Mouse (Mus musculus) right cerebral cortex, postnatal 25 days (tissue): ENCODE results near the gene Mfrp.

Experiments
- DNase-seq: peaks from one replicate; pipeline ENCODE4 v3.0.0; 2022

Gene Mfrp

DNA sequence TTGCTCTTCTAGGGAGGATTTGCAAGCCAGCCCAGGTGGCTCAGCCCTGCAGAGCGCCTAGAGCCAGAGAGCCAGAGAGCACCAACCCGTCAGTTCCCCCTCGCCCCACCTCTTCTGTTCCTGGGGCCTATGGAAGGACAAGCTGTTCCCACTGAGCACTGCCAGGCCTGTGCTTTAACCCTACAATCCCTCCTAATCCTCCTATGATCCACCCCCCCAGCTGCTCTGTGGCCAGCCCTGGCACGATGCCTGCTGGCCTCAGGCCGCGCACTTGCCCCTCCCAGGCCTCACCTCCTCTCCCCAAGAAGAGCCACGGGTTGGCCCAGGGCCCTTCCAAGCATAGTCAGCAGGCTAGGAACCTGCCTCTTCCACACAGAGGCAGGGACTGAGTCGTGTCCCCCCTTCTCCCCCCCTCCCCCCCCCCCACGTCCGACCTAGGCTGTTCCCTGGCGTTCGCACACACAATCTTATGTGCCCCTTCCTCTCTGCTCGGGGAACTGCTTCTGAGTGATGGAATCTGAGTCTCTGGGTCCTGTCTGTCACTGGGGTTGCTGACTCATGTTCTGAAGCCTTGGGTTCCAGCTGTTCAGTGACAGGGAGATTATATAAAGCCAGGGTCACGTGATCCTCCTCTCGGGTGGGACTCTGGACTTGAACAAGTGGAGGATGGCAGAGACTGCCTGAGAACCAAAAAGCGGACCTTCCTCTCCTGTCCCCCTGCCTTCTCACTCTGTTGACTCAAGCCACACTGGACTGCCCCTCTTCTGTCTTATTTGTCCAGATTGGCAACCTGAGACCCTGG, 22.4 kb upstream of the Mfrp start:
- no peak for DNase-seq

- DNase-seq = no peak
Measured at GRCm38 (mm10) chr9:44079997-44080780, 21.3 kb upstream of the Mfrp start.

- DNase-seq = peak; percentile 61
Measured at GRCm38 (mm10) chr9:44080953-44081352, 20.6 kb upstream of the Mfrp start.

- no peak for DNase-seq
Measured at GRCm38 (mm10) chr9:44081581-44081980, 19.9 kb upstream of the Mfrp start.

DNA sequence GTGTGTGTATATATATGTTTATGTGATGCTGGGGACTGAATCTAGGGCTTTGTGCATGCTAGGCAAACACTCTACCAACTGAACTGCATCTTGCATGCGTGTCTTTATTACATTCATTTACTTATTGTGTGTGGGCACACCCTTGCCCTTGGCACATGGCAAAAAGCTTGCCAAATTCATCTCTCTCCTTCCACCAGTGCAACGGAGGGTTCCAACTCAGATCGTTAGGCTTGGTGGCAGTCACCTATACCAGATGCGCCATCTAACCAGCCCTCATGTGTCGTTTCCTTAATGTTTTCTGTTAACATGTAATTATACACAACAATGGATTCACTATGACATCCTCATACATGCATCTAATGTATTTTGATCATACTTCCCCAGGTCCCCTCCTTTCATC, 19.3 kb upstream of the Mfrp start:
- DNase-seq = no peak

GRCm38 (mm10) chr9:44083392-44084121, 18.0 kb upstream of the Mfrp start:
- peak; percentile 82 for DNase-seq

DNA sequence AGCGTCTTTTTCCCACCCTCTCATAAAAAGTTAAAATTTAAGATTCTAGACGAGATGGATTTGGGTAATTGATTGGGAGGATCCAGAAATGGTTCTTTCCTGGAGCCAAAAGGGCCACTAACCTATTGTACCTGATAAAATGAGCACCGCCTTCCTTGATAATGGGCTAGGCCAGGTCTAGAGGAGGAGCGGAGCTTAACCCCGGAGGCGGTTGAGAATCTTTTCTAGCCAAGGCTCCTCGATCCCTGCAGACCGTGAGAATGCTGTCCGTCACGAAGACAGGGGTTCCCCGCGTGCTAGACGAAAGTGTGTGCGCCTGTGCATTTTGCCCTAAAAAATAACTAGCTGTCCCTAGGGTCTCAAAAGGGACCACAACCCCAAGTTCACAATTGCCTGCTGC, 17.3 kb upstream of the Mfrp start:
- no peak for DNase-seq

- DNase-seq = peak; percentile 94
Measured at GRCm38 (mm10) chr9:44084659-44085229, 16.8 kb upstream of the Mfrp start.

DNA sequence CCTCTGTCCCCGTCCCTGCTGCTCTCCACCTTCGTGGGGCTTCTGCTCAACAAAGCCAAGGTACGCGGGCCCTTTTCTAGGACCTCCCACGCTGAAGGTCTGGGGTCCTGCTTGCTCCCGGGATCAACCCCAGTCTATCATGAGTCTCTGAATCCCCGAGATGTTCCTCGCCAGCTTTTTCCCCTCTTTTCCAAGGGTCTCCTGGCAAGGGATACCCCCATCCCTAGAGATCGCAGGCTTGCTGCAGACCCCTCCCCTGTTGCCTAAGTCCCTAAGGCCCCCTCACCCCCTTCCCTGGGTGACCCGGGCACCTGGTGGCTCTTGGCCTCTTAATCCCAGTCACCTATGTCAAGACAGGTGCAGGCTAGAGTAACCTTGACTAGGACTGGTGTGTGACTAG, 16.3 kb upstream of the Mfrp start:
- DNase-seq = no peak

DNA sequence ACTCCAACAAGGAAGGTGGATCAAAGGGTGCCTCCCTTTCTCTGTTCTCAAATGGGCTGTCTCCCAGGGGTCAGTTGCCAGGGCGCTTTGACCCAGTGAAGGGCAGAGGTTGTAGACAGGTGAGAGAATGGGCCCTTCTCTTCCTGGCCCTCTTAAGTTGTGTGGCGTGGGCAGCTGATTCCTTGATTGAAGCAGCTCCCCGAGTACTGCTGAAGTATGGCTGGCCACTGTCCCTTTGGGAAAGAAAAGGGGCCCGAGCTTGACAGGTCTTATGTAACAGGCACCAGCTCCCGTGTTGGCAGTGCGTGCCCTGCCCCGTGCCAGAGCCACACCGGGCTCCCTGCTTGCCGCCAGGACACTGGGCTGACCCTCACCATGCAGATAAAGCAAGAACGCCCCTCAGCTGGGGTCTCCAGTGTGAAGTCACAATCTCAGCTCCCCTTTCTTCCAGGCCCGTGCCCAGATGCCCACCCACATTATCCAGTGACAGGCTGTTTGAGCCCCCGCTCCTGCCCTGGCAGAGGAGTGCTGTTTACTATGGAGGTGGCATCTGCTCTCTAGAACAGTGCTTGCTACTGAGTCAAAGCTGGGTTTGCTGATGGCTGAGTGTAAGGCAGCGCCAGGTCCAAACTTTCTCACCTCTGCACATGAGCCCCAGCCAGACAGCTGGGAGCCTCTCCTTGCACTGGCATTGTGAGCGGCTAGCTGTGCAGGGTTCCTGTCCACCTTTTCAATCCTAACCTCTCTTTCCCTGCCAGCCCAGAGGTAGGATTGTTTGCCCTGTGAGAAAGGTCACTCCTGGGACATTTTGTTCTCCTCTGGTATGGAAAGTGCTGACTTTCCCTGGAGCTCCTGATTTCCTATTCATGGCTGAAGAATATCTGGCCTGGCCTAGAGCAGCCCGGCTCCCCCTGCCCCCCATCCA, 15.5 kb upstream of the Mfrp start:
- peak; percentile 75 for DNase-seq

- DNase-seq = no peak
Measured at GRCm38 (mm10) chr9:44086960-44087359, 14.6 kb upstream of the Mfrp start.

DNA sequence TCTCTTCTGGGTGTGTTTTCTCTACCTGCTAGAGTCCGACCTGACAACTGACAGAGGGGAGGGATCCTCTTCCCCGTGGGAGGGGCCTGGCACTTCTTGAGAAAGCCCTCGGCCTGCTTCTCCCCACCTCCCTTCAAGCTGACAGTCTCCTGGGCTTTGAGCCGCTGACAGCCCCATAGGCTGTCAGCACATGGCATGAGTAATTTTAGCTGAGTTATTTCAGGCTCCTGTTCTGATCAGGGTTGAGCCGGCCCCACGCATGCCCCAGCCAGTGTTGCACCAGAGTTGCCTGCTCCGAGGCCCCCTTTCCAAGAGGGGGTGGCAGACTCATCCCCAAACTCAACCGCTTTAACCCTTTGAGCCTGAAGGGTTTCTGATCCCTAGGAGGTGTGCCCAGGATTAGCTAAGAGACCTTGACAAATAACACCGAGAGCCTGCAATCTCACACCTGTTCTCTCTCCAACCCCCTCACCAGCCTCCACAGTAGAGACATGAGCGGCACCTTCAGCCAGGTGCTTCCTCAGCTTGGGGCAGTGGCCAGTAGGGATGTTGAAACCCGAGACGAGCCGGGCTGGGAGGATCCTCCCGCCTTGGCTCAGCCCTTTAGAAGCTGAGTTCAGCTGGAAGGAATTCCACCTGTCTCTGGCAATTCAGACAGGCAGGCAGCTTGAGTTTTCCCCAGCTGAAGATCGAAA, 13.6 kb upstream of the Mfrp start:
- peak; percentile 60 for DNase-seq

- no peak for DNase-seq
Measured at GRCm38 (mm10) chr9:44088877-44089608, 12.5 kb upstream of the Mfrp start.

DNA sequence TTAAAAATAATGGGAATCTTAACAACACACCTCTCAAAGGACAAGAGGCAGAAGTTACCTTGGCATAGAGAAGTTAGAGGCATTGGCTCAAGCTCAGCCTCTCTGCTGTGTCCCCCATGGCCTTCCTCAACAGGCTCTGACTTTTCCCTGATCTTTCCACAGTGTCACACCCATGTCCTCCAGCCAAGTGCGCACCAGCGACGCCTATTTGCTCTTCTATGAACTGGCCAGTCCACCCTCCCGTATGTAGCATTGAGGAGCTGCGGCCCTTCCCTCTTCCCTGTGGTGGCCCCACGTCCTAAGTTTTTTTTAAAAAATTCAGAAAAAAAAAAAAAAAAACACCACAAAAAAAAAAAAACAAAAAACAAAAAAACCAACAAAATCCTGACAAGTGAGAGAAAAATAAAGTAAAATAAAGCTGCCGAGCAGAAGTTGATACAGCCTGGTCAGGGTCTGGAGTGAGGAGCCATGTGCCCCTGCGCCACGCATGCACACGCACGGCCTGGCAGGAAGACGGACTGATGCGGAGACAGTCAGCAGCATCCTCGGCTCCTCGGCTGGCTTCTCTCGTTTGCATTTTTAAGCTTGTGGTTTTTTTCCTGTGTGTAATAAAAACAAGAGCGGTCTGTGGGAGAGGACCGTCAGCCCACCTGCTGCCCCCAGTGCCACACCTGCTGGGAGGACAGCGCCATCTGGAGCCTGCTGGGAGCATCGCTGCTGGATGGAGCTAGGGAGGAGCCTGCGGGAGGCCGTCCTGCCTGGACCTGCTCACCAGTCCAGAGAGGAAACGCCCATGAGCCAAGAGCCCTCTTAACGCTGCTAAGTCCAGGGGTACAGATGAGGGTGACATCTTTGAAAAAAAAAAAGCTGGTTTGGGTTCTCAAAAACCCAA, 7.7 kb upstream of the Mfrp start:
- DNase-seq = peak; percentile 83

DNA sequence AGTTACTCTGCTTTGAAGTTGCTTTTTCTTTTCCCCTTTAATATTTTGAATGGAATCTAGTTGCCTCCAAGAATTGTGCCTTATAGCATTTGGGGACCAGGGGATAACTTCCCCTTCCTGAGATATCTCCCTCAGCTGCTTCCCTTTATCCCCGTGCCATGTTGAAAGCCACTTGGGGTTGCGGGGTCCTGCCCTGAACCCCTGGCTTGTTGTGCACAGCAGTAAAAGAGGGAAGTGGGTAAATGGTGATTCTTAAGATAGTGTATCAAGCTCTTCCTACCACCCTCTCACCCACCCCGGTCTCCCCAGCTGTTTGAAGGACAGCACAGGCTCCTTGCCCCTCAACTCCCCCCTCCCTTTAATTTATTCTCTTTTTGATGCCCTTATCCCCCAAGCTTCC, 6.8 kb upstream of the Mfrp start:
- no peak for DNase-seq

- DNase-seq = no peak
Measured at GRCm38 (mm10) chr9:44095781-44096180, 5.7 kb upstream of the Mfrp start.

- peak; percentile 66 for DNase-seq
Measured at GRCm38 (mm10) chr9:44096536-44096935, 5.0 kb upstream of the Mfrp start.

- no peak for DNase-seq
Measured at GRCm38 (mm10) chr9:44104881-44105280, 3.4 kb downstream of the Mfrp start.

DNA sequence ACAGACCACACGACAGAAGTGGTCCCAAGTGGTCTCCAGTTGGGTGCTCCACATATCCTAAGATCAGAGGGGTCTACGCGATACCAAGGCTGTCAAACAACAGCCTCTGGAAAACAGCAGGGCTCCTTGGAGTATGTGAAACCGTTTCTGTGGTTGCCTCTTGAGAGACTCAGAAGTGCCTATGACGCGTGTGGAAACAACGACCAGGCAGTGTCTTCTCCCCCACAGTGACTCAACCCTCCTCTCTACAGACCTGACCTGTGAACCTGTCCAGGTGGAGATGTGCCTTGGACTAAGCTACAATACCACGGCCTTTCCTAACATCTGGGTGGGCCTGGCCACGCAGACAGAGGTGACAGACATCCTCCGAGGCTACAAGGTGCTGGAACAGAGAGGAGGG, 4.3 kb downstream of the Mfrp start:
- no peak for DNase-seq

GRCm38 (mm10) chr9:44106182-44106581, 4.7 kb downstream of the Mfrp start:
- no peak for DNase-seq
